Mouse (Mus musculus): ENCODE data around the gene Clec12b.

Gene Clec12b

DNA sequence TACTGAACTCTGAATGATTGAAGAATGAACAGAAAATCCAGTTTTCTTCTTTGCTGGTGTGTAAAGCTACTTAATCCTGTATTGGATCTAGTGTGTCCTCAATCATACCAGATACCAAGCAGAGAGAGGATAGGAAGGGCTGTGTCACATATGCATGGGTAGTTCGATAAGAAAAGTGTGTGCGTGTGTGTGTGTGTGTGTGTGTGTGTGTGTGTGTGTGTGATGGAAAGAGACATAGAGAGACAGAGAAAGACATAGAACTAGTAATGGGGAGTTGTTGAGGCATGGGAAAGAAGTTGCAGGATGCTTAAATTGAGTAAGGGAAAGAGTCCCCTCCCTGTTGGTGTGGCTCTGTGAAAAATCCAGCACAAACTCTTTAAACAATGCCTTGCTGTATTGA, at the start of gene Clec12b:
TSS of gene Clec12b (minus strand) at position 101 of the 400 bp plus-strand sequence.
- no peak for DNase-seq (ENCODE audit: low spot score)

DNA sequence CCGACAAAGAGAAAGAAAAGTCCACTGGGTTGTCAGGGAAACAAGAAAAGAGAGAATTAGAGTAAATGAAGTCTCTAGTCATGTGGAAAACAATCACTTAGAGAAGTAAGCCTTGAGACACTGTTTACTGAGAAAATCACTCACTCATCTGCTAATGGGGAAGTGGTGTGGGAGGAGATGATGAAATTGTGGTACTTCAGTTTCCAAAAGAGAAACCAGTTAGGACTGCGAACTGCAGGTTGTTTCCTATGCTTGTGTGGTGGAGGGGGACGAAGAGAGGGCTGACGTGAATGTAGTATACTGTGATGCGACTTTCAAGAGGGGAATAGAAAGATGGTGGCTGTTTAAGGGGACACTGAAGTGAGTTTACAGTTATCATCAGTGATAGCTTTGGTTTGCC, 48.6 kb upstream of the Clec12b start:
- DNase-seq (ENCODE audit: low spot score): peak; percentile 7

DNA sequence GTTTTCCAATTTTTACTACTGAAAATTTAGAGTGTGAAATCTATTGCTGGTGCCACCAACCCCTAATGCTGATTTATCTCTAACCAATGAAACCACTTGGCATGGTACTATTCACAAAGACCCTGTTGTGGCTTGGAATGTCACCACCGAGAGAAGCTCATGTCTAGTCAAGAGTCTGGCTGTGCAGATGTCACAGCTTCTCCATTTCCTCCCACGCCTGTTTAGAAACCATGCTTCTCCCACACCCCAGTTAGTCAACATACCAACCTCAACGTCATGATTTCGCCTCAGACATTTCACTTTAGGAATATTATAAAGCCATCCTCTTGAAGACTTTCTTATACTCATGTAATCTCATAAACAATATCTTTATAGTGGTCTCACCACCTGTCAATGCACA, 41.6 kb upstream of the Clec12b start:
- no peak for DNase-seq (ENCODE audit: low spot score)

DNA sequence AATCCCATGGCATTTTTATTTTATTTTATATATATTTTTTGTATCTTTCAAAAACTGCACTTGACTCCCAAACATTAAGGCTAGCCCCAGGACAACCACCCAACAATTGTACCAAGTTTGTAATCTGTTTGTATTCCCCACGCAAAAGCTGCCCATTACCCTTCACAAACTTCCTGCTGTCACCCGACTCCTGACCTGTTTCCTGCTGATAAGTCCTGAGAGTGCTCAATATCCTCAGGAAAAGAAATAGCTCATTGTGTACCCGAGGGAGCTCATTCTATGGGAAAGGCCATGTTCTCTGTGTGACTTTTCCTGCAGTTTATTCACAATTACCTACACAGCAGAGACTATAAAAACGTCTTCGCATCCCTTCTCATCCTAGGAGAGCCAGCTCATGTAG, 40.1 kb upstream of the Clec12b start:
- DNase-seq (ENCODE audit: low spot score): no peak

DNA sequence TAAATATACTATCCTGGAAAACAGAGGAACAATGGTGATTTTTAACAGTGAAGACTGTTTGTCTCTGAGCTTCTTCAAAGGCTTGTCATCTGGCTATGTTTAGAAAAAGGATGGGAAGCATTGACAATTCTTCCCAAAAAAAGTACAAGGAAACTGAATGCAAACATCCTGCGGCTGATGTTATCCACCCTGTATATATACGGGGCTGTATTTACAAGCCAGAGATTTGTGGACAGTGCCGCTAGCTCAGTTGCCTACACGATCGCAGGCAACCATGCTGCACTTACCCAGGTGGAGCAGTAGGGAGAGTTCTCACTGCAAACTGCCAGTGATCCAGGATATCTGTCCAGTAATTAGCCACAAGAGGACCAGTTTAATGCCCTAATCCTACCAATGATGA, 39.5 kb upstream of the Clec12b start:
- no peak for DNase-seq (ENCODE audit: low spot score)

DNA sequence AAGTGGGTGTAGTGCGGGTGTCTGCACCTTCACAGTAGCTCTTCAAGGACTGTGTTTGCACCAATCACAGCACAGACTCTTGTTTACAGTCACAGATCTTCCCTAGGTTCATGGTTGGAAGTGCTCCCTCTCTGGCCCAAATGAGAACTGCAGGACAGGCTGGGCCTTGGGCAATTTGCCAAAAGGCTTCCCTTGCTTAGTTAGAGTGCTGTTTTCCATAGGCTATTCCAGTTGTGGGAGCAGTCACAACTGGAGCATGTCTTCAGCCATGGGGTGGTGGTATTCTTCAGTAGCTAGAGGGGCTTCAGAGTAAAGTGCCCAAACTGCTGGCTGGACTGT, 38.0 kb upstream of the Clec12b start:
- peak; percentile 44 for DNase-seq (ENCODE audit: low spot score)

DNA sequence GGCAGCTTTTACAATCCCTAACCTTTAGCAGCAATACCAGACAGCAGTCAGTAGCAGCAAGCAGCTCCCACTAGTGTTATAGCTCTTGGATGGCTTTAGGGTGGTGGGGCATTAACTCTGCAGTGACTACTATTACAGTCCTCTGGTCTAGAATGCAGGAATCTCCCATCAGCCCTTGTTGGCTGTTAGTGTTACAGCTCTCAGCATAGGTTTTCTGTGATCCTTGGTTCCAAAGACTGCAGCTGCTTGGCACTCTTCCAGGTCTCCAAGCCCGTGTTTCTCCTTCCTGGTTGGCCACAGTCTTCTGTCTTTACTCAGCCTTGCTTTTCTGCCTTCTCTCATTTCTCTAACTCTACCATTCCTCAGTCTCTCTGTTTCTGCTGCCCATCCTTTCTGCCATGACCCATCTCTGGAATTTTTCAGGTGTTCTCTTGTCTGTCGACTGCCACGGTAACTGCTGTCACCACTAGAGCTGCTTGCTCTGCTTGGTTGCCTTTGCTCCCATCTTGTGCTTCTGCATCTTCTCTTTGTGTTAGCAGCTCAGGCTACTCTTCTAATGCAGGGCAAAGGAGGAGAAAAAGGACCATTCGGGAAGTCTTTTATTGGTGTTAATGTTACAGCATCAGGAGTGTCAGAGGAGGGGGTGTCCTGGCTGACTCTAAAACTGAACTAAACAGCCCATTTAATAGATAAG, 37.5 kb upstream of the Clec12b start:
- no peak for DNase-seq (ENCODE audit: low spot score)

DNA sequence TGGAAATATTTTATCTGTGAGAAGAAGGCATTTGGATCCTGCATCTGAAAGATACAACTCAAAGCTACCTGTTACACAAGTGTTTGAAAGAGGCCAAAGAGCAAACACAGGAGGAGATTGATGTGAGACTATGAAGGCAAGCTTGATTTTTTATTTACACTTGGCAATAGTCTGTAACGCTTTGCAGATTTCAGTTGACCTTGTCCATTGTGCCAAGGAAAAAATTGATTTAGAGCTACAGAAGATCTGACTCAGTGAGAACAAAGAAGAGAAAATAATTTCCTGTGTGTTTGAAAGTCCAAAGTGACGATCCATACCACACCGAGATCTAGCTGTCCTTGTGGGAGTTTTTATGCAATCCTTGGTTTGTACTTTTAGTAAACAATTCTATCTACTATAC, 36.6 kb upstream of the Clec12b start:
- DNase-seq (ENCODE audit: low spot score): no peak

DNA sequence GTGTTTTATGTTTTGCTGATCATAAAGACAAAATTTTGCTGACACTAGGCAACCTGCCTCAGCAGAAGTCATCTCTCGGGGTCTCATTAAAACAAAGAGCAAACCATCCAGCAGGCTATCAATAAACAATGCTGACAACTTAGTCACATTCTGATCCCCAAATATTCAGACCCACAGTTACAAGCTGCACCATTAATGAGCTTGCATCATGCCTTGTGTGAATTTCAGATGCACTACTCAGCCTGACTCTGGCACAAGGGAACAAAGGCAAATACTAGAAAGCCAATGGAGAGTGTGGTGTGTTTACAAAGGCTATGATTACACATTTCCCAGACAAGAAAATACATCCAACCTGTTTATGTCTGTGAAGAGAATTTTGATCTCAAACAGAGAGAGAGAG, 28.5 kb upstream of the Clec12b start:
- DNase-seq (ENCODE audit: low spot score): no peak

DNA sequence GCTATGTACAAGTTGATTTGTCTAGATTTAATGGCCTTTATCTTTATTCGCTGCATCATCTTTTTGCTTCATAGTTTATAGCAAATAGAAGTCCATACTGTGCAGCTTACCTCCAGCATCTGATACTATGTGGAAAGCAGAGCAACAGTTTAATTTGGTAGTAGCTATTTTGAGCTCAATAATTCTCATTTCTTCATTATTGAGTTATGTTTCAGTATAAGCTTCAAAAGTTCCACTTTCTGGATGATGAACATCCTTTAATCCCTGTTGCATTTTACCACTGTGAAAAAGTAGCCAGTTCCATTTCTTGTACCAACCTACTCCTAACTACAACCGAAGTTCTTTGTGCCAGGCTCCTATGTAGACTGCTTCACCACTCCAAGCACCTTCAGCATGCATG, 22.9 kb upstream of the Clec12b start, which contains the start of gene Clec9a:
TSS of gene Clec9a (plus strand) at position 301 of the 400 bp plus-strand sequence.
- no peak for DNase-seq (ENCODE audit: low spot score)

DNA sequence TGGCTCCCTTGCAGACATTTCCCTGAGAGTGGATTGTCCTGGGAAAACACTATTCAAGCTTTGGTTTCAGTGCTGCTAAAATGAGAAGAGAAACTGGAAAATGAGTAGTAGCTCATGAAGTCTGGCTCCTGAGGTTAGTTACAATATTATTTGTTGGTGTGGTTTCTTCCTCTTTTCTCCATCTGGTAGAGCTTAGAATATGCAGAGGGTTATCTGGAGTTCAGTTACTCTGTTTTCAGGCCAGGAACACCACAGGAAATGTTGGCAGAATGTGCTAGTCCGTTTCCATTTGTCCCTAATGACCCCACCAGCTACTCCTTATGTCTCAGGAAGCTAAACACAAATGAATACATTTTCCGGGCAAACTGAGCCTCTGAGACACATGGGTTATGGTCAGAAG, 21.6 kb upstream of the Clec12b start:
- DNase-seq (ENCODE audit: low spot score): no peak

DNA sequence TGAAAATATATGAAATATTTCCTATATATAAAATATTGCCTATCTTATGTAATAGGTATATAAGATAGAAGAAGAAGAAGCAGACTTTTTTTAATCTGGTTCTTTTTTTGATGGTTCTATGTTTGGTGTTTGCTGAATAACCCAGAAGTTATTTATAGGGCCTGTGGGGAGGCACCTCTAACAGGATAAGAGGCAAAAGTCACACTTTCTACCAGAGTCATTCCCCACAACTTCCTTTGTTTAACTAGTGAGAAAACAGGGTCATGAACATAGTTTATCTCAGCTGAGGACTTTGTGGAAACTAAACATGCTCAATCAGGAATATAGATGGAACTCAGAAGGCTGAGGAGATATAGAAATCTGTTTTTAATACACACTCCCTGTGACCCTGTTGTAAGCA, 20.3 kb upstream of the Clec12b start:
- no peak for DNase-seq (ENCODE audit: low spot score)

DNA sequence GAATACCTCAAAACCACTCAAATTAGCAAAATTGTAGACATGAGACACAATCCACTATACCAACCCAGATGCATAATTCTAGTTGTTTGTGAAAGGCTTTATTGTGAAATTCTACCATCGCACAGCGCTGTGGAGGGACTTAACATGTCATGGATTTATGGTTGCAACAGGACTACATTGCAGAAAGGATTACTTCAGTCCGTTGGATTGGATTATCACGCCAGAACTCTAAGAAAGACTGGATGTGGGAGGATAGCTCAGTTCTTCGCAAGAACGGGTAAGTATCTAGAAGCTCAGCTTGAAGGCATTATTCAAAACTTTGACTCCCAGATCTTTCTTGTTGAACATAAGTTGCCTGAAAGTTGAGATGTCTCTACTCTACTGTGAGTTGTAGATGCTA, 17.7 kb upstream of the Clec12b start:
- no peak for DNase-seq (ENCODE audit: low spot score)

DNA sequence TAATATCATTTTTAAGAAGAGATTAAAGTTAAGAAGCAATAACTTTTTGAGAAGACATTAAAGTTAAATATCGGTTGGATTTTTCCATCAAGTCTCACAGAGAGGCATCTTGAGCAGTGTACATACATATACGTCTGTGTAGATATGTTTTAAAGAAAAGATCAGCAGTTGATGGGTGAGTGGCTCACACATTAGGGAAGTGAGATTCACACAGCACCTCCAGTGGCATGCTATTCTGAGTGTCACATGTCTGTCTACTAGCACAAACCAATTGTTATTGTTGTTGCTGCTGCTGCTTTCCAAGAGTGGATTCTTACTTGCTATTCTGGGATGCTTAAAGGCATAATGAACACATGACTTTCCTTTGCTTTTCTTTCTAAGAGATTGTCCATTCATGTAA, 16.7 kb upstream of the Clec12b start:
- no peak for DNase-seq (ENCODE audit: low spot score)

DNA sequence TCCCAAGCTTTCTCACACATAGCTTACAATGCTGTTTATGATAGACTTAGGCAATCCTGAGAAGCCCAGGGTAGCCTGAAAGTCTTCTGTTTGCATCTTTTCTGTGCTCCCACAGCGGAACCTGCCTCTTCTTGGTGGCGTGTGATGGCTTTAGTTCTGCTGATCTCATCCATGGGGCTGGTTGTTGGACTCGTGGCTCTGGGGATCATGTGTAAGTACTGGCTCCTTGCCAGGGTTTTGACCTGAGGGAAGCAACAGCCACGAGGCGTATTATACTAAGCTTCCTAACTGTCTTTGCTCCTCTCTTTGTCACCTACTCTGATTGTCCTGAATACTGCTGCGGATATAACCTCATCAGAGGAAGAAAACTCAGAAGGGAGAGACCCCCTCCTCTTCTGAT, 14.3 kb upstream of the Clec12b start:
- no peak for DNase-seq (ENCODE audit: low spot score)

DNA sequence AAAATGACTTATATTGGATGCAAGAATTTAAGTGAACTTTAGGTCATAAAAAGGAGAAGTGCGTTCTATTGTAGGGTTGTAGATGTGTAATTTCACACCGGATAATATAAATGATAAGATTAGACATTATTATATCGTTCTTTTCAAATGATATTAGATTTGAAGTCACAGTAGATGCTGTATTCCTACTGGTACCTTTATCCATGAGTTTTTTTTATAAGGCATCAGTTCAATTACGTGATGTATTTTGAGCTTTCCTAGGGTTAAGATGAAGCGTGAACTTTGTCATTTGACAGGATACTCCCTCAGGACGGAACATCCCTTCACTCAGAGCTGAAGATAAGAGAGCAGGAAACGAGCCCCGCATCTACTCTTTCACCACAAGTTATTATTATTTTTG, 11.3 kb upstream of the Clec12b start, which contains the start of gene Clec1b:
TSS of gene Clec1b (plus strand) at position 301 of the 400 bp plus-strand sequence.
- no peak for DNase-seq (ENCODE audit: low spot score)

DNA sequence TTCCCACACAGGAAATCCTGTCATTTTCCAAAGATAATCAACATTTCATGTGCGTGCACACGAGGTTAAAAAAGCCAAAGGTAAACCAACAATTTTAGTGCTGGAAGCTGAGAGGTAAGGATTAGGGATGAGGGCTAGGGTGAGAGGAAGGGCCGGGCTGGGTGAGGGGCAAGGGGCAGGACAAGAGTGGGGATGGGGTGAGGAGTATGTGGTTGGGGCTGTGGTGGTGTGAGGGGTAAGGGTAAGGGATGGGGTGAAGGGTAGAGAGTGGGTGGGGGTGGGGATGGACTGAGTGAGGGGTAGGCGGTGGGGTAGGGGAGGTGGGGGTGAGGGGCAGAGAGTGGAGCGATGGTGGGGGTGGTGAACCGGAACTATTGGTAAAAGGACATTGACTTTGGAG, 8.1 kb upstream of the Clec12b start:
- no peak for DNase-seq (ENCODE audit: low spot score)

DNA sequence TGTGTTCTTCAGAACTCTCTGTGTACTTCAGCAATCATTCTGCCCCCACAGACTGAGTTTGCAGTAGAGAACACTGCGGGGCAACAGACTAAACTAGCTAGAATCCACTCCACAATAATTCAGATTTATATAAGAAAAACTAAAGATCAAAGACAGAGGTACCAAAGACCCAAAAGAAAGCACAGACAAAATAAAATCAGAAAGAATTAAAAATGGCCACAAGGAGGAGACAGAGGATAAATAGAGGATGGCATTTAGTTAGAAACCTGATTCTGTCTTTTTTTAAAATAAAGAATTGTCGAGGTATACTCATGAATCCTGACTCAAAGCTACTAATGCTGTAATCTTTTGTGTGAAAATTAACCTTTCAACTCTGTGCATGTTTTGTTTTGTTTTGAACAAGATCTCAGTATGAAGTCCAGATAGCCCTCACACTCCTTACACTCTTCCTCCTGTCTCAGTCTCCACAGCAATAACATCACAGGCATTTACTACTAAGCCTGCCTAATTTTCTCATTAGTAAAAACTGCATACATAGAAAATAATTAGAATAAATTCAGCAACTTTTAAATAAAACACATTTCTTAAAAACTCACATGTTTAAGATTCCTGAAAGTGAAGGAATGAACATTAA, 7.5 kb upstream of the Clec12b start:
- DNase-seq (ENCODE audit: low spot score): no peak

DNA sequence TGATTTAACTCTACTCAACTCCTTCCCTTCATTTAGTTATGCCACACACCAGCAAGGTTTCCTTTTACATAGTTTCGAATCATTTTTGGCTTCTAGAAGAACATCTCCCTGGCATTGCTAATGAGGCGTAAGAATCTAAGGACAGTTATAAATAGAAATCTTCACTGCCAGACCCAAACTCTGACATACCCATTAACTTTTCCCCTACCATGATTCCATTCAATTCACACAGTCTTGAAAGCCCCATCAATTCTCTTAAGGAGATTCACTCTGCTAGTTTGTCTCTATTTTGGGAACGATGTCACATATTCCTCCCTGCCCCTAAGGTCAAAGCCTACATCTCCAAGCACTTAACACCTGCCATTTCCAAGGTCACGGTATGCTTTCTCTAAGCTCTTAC, 674 bp downstream of the Clec12b start:
- no peak for DNase-seq (ENCODE audit: low spot score)

DNA sequence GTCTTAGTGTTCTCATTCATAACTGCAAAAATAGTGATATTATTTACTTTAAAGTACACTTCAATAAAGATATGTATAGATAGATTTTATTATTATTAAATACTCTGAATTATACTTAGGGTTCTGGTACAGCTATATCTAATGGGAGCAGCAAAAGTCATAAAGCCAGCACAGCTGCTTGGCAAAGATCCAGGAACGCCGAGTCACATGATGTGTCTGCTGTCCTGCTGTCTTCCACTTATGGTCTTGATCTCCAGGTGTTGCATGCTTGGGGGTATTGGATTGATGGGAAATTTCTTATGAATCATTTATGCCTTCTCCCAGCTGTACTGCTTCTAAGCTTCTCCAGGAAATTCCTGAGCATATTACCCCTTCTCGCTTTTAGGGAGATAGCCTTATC, 2.2 kb downstream of the Clec12b start:
- DNase-seq (ENCODE audit: low spot score): no peak

DNA sequence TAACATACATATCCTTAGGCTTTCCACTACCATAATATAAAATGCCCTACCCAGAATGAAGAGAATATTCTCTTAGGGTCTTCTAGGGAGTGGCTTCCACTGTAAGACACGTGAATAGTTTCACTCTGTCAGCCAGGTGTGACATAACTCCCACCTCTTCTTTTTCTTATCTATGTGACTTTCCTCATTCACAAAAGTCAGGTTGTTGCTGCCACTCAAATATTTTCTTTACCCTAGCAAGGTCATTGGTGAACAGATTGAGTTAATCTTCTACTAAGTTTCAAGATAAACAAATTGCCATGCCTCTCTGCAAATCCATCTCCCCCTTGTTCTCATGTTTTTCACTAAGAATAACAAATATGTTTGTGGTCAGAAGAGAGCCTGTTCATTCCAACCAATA, 3.9 kb downstream of the Clec12b start:
- DNase-seq (ENCODE audit: low spot score): no peak

DNA sequence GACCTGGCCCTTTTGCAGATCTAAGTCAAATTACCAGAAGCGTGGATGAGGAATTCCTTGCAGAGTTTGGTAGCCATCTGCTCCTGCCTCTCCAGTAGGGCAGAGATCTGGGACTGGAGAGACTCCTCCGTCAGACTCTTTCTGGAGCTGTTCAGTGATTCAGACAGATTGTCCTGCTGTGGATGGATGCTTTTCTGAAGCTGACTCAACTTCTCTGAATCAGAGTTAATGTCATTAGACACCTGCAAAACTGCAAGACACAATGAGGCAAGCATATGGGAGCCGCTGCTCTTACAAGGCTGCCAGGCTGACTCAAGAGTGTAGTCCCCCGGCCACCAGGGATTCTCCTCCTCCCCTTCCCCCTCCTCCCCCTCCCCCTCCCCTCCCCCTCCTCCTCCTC, 5.2 kb downstream of the Clec12b start:
- no peak for DNase-seq (ENCODE audit: low spot score)

DNA sequence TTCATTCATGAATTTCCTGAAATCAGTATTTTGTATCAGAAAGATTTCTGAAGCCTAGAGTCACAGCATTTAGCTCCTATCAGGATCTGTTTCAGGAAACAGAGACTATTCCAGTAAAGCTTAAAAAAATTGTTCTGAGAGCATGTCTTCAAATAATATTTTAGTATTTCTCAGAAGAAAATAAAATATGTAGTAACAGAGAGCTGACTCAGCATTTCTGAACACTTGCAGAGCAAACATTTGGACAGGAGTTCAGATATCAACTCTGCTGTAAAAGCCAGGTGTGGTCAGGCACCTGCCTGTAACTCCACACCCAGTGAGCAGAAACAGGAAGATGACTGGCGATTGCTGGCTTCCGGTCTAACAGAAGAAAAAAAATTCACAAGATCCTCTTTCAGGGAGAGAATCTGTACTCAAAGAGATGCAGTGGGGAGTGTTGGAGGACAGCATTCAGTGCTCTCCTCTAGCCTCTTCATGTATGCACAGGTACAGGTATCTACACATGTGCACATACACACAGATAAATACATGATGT, 10.7 kb downstream of the Clec12b start:
- DNase-seq (ENCODE audit: low spot score): no peak

Measured in spleen, adult 12 weeks (tissue).